Mouse (Mus musculus) heart, embryonic 12.5 days (tissue): ENCODE measurements around the gene Tbxas1. TPM values are rescaled to one million over a fixed set of nuclear protein-coding genes. Genes with fewer than 3 reads are reported as not detected.

Experiments used
- ATAC-seq: fragments of 200-750 bp; cut with Nextera tagmentation; 2 replicates; pipeline ENCODE4 v1.8.0; 2017; ENCODE audit warnings: moderate TSS enrichment, moderate library complexity; ENCODE audit not compliant: insufficient number of reproducible peaks, low FRiP score
- H3K27ac ChIP-seq: fragments of 300-500 bp; sonication (generic); 2 replicates; pipeline ENCODE4 v1.5.1; 2016; ENCODE audit warnings: mild to moderate bottlenecking, moderate library complexity; ENCODE audit not compliant: poor library complexity, severe bottlenecking
- H3K27me3 ChIP-seq: fragments of 300-500 bp; sonication (generic); replicated peaks from 2 replicates; pipeline ENCODE4 v1.6.1; 2016; ENCODE audit warnings: mild to moderate bottlenecking, moderate library complexity
- H3K36me3 ChIP-seq: fragments of 300-500 bp; sonication (generic); 2 replicates; pipeline ENCODE4 v1.6.1; 2016; ENCODE audit warnings: mild to moderate bottlenecking, moderate library complexity
- H3K4me1 ChIP-seq: fragments of 300-500 bp; sonication (generic); replicated peaks from 2 replicates; pipeline ENCODE4 v1.6.1; 2016; ENCODE audit warnings: mild to moderate bottlenecking
- H3K4me2 ChIP-seq: fragments of 300-500 bp; sonication (generic); 2 replicates; pipeline ENCODE4 v1.6.1; 2016; ENCODE audit warnings: mild to moderate bottlenecking, moderate library complexity
- H3K4me3 ChIP-seq: fragments of 300-500 bp; sonication (generic); 2 replicates; pipeline ENCODE4 v1.5.1; 2016; ENCODE audit warnings: mild to moderate bottlenecking
- H3K9ac ChIP-seq: fragments of 300-500 bp; sonication (generic); 2 replicates; pipeline ENCODE4 v1.6.1; 2016; ENCODE audit warnings: mild to moderate bottlenecking, moderate library complexity
- H3K9me3 ChIP-seq: fragments of 300-500 bp; sonication (generic); replicated peaks from 2 replicates; pipeline ENCODE4 v1.6.1; 2016; ENCODE audit warnings: mild to moderate bottlenecking, moderate library complexity
- WGBS: fragments of 180-500 bp; shearing (Covaris S2); methylation state at CpG from one replicate; pipeline ENCODE4 v1.1.7; 2016; 5-methylcytosine and 5-hydroxymethylcytosine counted together
- polyA plus RNA-seq: library from polyadenylated mRNA; unstranded; fragments of >200 nt; fragmentation: Nextera tagmentation; extraction: Ambion mirVana; gene quantifications from 2 replicates; pipeline ENCODE4 v1.2.1, GENCODE M21; 2016

The Tbxas1 gene
- polyA plus RNA-seq, 1 experiment from 2014 or later = 3.4 TPM

GRCm38 (mm10) chr6:38997838-38998237 is 122.6 kb downstream of the Tbxas1 start:
- H3K4me2 ChIP-seq = no peak overlapping the region
- no peak overlapping the region for H3K27ac ChIP-seq
- H3K4me1 ChIP-seq = no peaks in the 10 kb centered on the region
- H3K27me3 ChIP-seq = no peaks in the 10 kb centered on the region
- no peaks in the 10 kb centered on the region for H3K9me3 ChIP-seq
- no peak overlapping the region for H3K4me3 ChIP-seq
- no peak overlapping the region for H3K9ac ChIP-seq
- 86% methylated on average over 4 of the region's 4 CpGs for WGBS
- no peaks in the 10 kb centered on the region for H3K36me3 ChIP-seq
- no peak for ATAC-seq

GRCm38 (mm10) chr6:39003126-39003525 is 127.9 kb downstream of the Tbxas1 start:
- Histone ChIP-seq H3K27ac (no peak overlapping the region), H3K9me3 (no peaks in the 10 kb centered on the region), H3K4me3 (no peak overlapping the region), H3K4me2 (no peak overlapping the region), H3K36me3 (no peaks in the 10 kb centered on the region), H3K9ac (no peak overlapping the region), H3K27me3 (no peaks in the 10 kb centered on the region), H3K4me1 (0 out of 2 replicates have a peak, but pooled peaks cover 7% of the 10 kb centered on the region)
- 71% methylated on average over 7 of the region's 7 CpGs for WGBS
- ATAC-seq = no peak

GRCm38 (mm10) chr6:39004003-39004473 is 128.8 kb downstream of the Tbxas1 start:
- H3K9ac ChIP-seq = no peak overlapping the region
- no peak overlapping the region for H3K4me3 ChIP-seq
- 75% methylated on average over 12 of the region's 12 CpGs for WGBS
- no peaks in the 10 kb centered on the region for H3K36me3 ChIP-seq
- no peaks in the 10 kb centered on the region for H3K9me3 ChIP-seq
- ATAC-seq = no peak
- no peak overlapping the region for H3K4me2 ChIP-seq
- H3K27me3 ChIP-seq = no peaks in the 10 kb centered on the region
- H3K27ac ChIP-seq = no peak overlapping the region
- 0 out of 2 replicates have a peak, but pooled peaks cover 7% of the 10 kb centered on the region for H3K4me1 ChIP-seq

- Histone ChIP-seq H3K27me3 (no peaks in the 10 kb centered on the region), H3K36me3 (no peaks in the 10 kb centered on the region), H3K4me3 (no peak overlapping the region), H3K27ac (no peak overlapping the region), H3K4me1 (0 out of 2 replicates have a peak, but pooled peaks cover 7% of the 10 kb centered on the region), H3K9me3 (no peaks in the 10 kb centered on the region), H3K9ac (no peak overlapping the region), H3K4me2 (no peak overlapping the region)
- ATAC-seq = no peak
- 83% methylated on average over 20 of the region's 20 CpGs for WGBS
These were observed 130.2 kb downstream of the Tbxas1 start for GRCm38 (mm10) chr6:39005267-39005944.

- Histone ChIP-seq H3K9ac (no peak overlapping the region), H3K27ac (no peak overlapping the region), H3K4me1 (0 out of 2 replicates have a peak, but pooled peaks cover 7% of the 10 kb centered on the region), H3K4me2 (no peak overlapping the region), H3K9me3 (no peaks in the 10 kb centered on the region), H3K4me3 (no peak overlapping the region), H3K27me3 (no peaks in the 10 kb centered on the region), H3K36me3 (no peaks in the 10 kb centered on the region)
- 79% methylated on average over 5 of the region's 5 CpGs for WGBS
- ATAC-seq = no peak
These were observed 130.9 kb downstream of the Tbxas1 start for GRCm38 (mm10) chr6:39005945-39006572.

- Histone ChIP-seq H3K27ac (no peak overlapping the region), H3K4me1 (0 out of 2 replicates have a peak, but pooled peaks cover 7% of the 10 kb centered on the region), H3K9me3 (no peaks in the 10 kb centered on the region), H3K27me3 (no peaks in the 10 kb centered on the region), H3K4me2 (no peak overlapping the region), H3K36me3 (no peaks in the 10 kb centered on the region), H3K9ac (no peak overlapping the region), H3K4me3 (no peak overlapping the region)
- 66% methylated on average over 5 of the region's 5 CpGs for WGBS
- no peak for ATAC-seq
These were observed 132.0 kb downstream of the Tbxas1 start for GRCm38 (mm10) chr6:39007223-39007622.

- Histone ChIP-seq H3K4me3 (no peak overlapping the region), H3K27ac (no peak overlapping the region), H3K9ac (no peak overlapping the region), H3K9me3 (peaks cover 4% of the 10 kb centered on the region), H3K27me3 (no peaks in the 10 kb centered on the region), H3K4me2 (no peak overlapping the region), H3K4me1 (0 out of 2 replicates have a peak, but pooled peaks cover 7% of the 10 kb centered on the region), H3K36me3 (no peaks in the 10 kb centered on the region)
- 75% methylated on average over 4 of the region's 4 CpGs for WGBS
- no peak for ATAC-seq
These were observed 132.9 kb downstream of the Tbxas1 start for GRCm38 (mm10) chr6:39008116-39008515.

GRCm38 (mm10) chr6:39013034-39013832 is 138.0 kb downstream of the Tbxas1 start:
- Histone ChIP-seq H3K4me1 (peaks cover 12% of the 10 kb centered on the region), H3K27me3 (no peaks in the 10 kb centered on the region), H3K4me2 (no peak overlapping the region), H3K9me3 (peaks cover 4% of the 10 kb centered on the region), H3K27ac (no peak overlapping the region), H3K36me3 (no peaks in the 10 kb centered on the region), H3K9ac (no peak overlapping the region), H3K4me3 (no peak overlapping the region)
- ATAC-seq = no peak
- 77% methylated on average over 10 of the region's 10 CpGs for WGBS

- H3K27ac ChIP-seq = no peak overlapping the region
- H3K4me2 ChIP-seq = no peak overlapping the region; the same call in 1 of the 2 replicates
- 64% methylated on average over 11 of the region's 11 CpGs for WGBS
- H3K4me1 ChIP-seq = peaks cover 33% of the 10 kb centered on the region
- no peaks in the 10 kb centered on the region for H3K27me3 ChIP-seq
- ATAC-seq = no peak
- peaks cover 2% of the 10 kb centered on the region for H3K9me3 ChIP-seq
- no peak overlapping the region for H3K9ac ChIP-seq
- H3K36me3 ChIP-seq = no peaks in the 10 kb centered on the region
- H3K4me3 ChIP-seq = no peak overlapping the region
These were observed 142.7 kb downstream of the Tbxas1 start for GRCm38 (mm10) chr6:39017942-39018341.

- H3K36me3 ChIP-seq = no peaks in the 10 kb centered on the region
- peaks cover 37% of the 10 kb centered on the region for H3K4me1 ChIP-seq
- ATAC-seq = no peak
- H3K27ac ChIP-seq = no peak overlapping the region
- H3K27me3 ChIP-seq = no peaks in the 10 kb centered on the region
- 66% methylated on average over 7 of the region's 7 CpGs for WGBS
- H3K9me3 ChIP-seq = no peaks in the 10 kb centered on the region
- no peak overlapping the region for H3K4me2 ChIP-seq
- no peak overlapping the region for H3K9ac ChIP-seq
- no peak overlapping the region for H3K4me3 ChIP-seq
These were observed 143.6 kb downstream of the Tbxas1 start for GRCm38 (mm10) chr6:39018805-39019204.

GRCm38 (mm10) chr6:39019219-39019618 is 144.0 kb downstream of the Tbxas1 start:
- Histone ChIP-seq H3K4me3 (no peak overlapping the region), H3K36me3 (no peaks in the 10 kb centered on the region), H3K9ac (no peak overlapping the region), H3K27me3 (no peaks in the 10 kb centered on the region), H3K4me1 (peaks cover 39% of the 10 kb centered on the region), H3K9me3 (no peaks in the 10 kb centered on the region), H3K4me2 (no peak overlapping the region), H3K27ac (no peak overlapping the region)
- no peak for ATAC-seq
- WGBS = 37% methylated on average over 5 of the region's 5 CpGs
